Mouse (Mus musculus): Measurements from ENCODE around the gene Mrgpra2b. TPM values are rescaled to one million over a fixed set of nuclear protein-coding genes. Genes with fewer than 3 reads are reported as not detected.
"Not testable (repeated sequence)": the region's sequence is repeated elsewhere in the genome, so short reads cannot be mapped to it uniquely, and the experiment has no call there.

The Mrgpra2b gene
- polyA plus RNA-seq (2012; rRNA removed): 0.05 and 0.06 TPM in 2 replicates
- not detected in 2 replicates for polyA plus RNA-seq (2014; fragmentation: Nextera tagmentation; extraction: Ambion mirVana)

GRCm38 (mm10) chr7:47528762-47529161, at the start of gene Mrgpra2b:
Gene Mrgpra2b (minus strand): TSS chr7:47528862.
- Histone ChIP-seq H3K36me3 (ENCODE audit: control insufficient read depth, insufficient read depth, low read length) (no peaks in the 10 kb centered on the region), H3K27ac (replicated peaks; ENCODE audit: low read depth, low read length) (no peak within 1 kb of the TSS), H3K9me3 (ENCODE audit: control insufficient read depth, low read length) (no peaks in the 10 kb centered on the region; the same call in 1 of the 2 replicates), H3K4me1 (ENCODE audit: control insufficient read depth, insufficient read depth, low read length) (no peaks in the 10 kb centered on the region), H3K9ac (ENCODE audit: low read depth, low read length, severe bottlenecking) (no peak within 1 kb of the TSS), H3K27me3 (ENCODE audit: control insufficient read depth, insufficient read depth, low read length) (no peaks in the 10 kb centered on the region), H3K4me2 (replicated peaks; ENCODE audit: low read depth, low read length, severe bottlenecking) (no peak within 1 kb of the TSS), H3K4me3 (replicated peaks; ENCODE audit: low read length) (no peak within 1 kb of the TSS)
- ATAC-seq (ENCODE audit: low FRiP score, low read depth) (no peak), DNase-seq (ENCODE audit: low spot score) (no peak)
- no peak for TF ChIP-seq POLR2A (IDR thresholded peaks at IDR 0.05; ENCODE audit: borderline replicate concordance, extremely low read depth, insufficient read depth, insufficient read length)

DNA sequence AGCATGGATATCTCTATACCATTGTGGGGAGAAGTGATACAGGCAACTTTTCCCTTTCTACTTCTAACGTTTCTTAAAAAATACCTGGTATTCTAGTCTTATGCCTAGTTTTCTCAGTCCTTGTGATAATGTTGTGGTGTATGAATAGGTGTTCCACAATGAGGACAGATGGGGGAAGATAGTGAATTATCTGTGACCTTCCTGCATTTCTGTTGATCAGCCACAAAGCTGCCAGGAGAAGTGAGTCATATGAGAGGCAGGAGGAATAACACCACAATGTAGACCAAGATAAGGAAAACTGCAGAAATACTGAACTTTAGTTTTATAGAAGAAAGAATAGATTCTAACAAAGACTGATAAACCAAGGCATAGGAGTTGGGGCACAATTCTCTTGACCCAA, 12.3 kb downstream of the Mrgpra2b start:
- TF ChIP-seq POLR2A (IDR thresholded peaks at IDR 0.05; ENCODE audit: borderline replicate concordance, extremely low read depth, insufficient read depth, insufficient read length): no peak

DNA sequence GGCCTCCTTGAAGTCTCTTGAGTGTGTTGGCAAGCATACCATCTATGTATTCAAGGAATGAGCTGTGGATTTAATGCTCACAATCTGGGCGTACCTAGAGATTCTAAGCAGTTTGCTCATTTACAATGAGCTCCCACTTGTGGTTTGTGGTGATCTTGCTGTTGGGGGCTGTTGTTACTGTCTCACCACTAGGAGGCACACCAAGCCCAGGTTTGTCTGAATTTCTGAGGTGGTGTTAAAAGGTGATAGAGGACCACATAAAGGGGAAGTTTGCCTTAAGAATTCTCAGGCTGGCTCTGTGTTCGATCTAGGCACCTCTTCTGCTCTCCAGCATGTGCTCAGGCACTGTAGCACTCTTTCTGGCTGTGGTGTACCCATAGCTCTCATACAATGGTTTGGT, 13.6 kb downstream of the Mrgpra2b start:
- Histone ChIP-seq H3K36me3 (ENCODE audit: control insufficient read depth, insufficient read depth, low read length) (no peaks in the 10 kb centered on the region), H3K4me2 (replicated peaks; ENCODE audit: low read depth, low read length, severe bottlenecking) (no peak overlapping the region), H3K4me3 (replicated peaks; ENCODE audit: low read length) (no peak overlapping the region), H3K27me3 (ENCODE audit: control insufficient read depth, insufficient read depth, low read length) (no peaks in the 10 kb centered on the region), H3K27ac (replicated peaks; ENCODE audit: low read depth, low read length) (no peak overlapping the region), H3K9me3 (ENCODE audit: control insufficient read depth, low read length) (peaks cover 19% of the 10 kb centered on the region; the same call in 1 of the 2 replicates), H3K9ac (ENCODE audit: low read depth, low read length, severe bottlenecking) (no peak overlapping the region), H3K4me1 (ENCODE audit: control insufficient read depth, insufficient read depth, low read length) (no peaks in the 10 kb centered on the region)
- 81% methylated on average over 2 of the region's 2 CpGs for WGBS
- no peak for DNase-seq (ENCODE audit: low spot score)
- ATAC-seq (ENCODE audit: low FRiP score, low read depth): no peak
- TF ChIP-seq POLR2A (IDR thresholded peaks at IDR 0.05; ENCODE audit: borderline replicate concordance, extremely low read depth, insufficient read depth, insufficient read length): no peak

More for the DNA sequence above, 12.3 kb downstream of the Mrgpra2b start:
- no peak for ATAC-seq (ENCODE audit: low FRiP score, low read depth)
- DNase-seq (ENCODE audit: low spot score): no peak
- Histone ChIP-seq H3K4me1 (ENCODE audit: control insufficient read depth, insufficient read depth, low read length) (no peaks in the 10 kb centered on the region), H3K9ac (ENCODE audit: low read depth, low read length, severe bottlenecking) (no peak overlapping the region), H3K27ac (replicated peaks; ENCODE audit: low read depth, low read length) (no peak overlapping the region), H3K4me2 (replicated peaks; ENCODE audit: low read depth, low read length, severe bottlenecking) (no peak overlapping the region), H3K4me3 (replicated peaks; ENCODE audit: low read length) (no peak overlapping the region), H3K27me3 (ENCODE audit: control insufficient read depth, insufficient read depth, low read length) (no peaks in the 10 kb centered on the region), H3K36me3 (ENCODE audit: control insufficient read depth, insufficient read depth, low read length) (no peaks in the 10 kb centered on the region), H3K9me3 (ENCODE audit: control insufficient read depth, low read length) (peaks cover 19% of the 10 kb centered on the region; the same call in 1 of the 2 replicates)
- 67% methylated on average over 1 of the region's 1 CpGs for WGBS

GRCm38 (mm10) chr7:47502953-47503352, 25.7 kb downstream of the Mrgpra2b start:
- H3K9me3 ChIP-seq (ENCODE audit: control insufficient read depth, low read length): 0 out of 2 replicates have a peak, but pooled peaks cover 5% of the 10 kb centered on the region
- 79% methylated on average over 4 of the region's 4 CpGs for WGBS
- no peak for TF ChIP-seq POLR2A (IDR thresholded peaks at IDR 0.05; ENCODE audit: borderline replicate concordance, extremely low read depth, insufficient read depth, insufficient read length)

GRCm38 (mm10) chr7:47491266-47491665, 37.4 kb downstream of the Mrgpra2b start:
- DNase-seq (ENCODE audit: low spot score); H3K27ac ChIP-seq (replicated peaks; ENCODE audit: low read depth, low read length); ATAC-seq (ENCODE audit: low FRiP score, low read depth); H3K27me3 ChIP-seq (ENCODE audit: control insufficient read depth, insufficient read depth, low read length); H3K4me1 ChIP-seq (ENCODE audit: control insufficient read depth, insufficient read depth, low read length); H3K36me3 ChIP-seq (ENCODE audit: control insufficient read depth, insufficient read depth, low read length); H3K9me3 ChIP-seq (ENCODE audit: control insufficient read depth, low read length); H3K4me2 ChIP-seq (replicated peaks; ENCODE audit: low read depth, low read length, severe bottlenecking); H3K4me3 ChIP-seq (replicated peaks; ENCODE audit: low read length); H3K9ac ChIP-seq (ENCODE audit: low read depth, low read length, severe bottlenecking): not testable (repeated sequence)

More at GRCm38 (mm10) chr7:47502953-47503352, 25.7 kb downstream of the Mrgpra2b start:
- H3K27me3 ChIP-seq (ENCODE audit: control insufficient read depth, insufficient read depth, low read length): no peaks in the 10 kb centered on the region
- no peak overlapping the region for H3K27ac ChIP-seq (replicated peaks; ENCODE audit: low read depth, low read length)
- no peak overlapping the region for H3K4me3 ChIP-seq (replicated peaks; ENCODE audit: low read length)
- no peaks in the 10 kb centered on the region for H3K36me3 ChIP-seq (ENCODE audit: control insufficient read depth, insufficient read depth, low read length)
- ATAC-seq (ENCODE audit: low FRiP score, low read depth) (no peak), DNase-seq (ENCODE audit: low spot score) (no peak)
- H3K4me2 ChIP-seq (replicated peaks; ENCODE audit: low read depth, low read length, severe bottlenecking): no peak overlapping the region
- no peak overlapping the region for H3K9ac ChIP-seq (ENCODE audit: low read depth, low read length, severe bottlenecking)
- no peaks in the 10 kb centered on the region for H3K4me1 ChIP-seq (ENCODE audit: control insufficient read depth, insufficient read depth, low read length)

- H3K9me3 ChIP-seq (ENCODE audit: control insufficient read depth, low read length); H3K27ac ChIP-seq (replicated peaks; ENCODE audit: low read depth, low read length); H3K36me3 ChIP-seq (ENCODE audit: control insufficient read depth, insufficient read depth, low read length); H3K4me2 ChIP-seq (replicated peaks; ENCODE audit: low read depth, low read length, severe bottlenecking); H3K27me3 ChIP-seq (ENCODE audit: control insufficient read depth, insufficient read depth, low read length); ATAC-seq (ENCODE audit: low FRiP score, low read depth); H3K4me3 ChIP-seq (replicated peaks; ENCODE audit: low read length); H3K9ac ChIP-seq (ENCODE audit: low read depth, low read length, severe bottlenecking); H3K4me1 ChIP-seq (ENCODE audit: control insufficient read depth, insufficient read depth, low read length); DNase-seq (ENCODE audit: low spot score): not testable (repeated sequence)
- no CpG with 5 or more reads among the region's 1 CpGs for WGBS
Measured at GRCm38 (mm10) chr7:47489438-47489837, 39.2 kb downstream of the Mrgpra2b start.

DNA sequence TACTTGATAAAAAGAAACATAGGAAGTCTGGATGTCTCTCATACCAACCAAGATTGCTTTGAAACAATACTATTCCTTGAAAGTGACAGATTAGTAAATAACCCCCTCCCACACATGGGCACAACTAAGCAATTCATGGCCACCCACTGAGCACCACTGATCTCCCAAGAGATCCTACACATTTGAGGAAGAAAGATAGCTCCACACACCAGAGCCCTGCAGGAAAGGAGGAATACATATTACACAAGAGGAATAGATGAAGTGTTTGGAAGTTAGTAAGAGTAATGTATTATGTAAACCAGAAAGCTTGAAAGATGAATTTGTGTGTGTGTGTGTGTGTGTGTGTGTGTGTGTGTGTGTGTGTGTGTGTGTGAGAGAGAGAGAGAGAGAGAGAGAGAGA, 45.5 kb downstream of the Mrgpra2b start:
- not testable (repeated sequence) for H3K27me3 ChIP-seq (ENCODE audit: control insufficient read depth, insufficient read depth, low read length); ATAC-seq (ENCODE audit: low FRiP score, low read depth); H3K9me3 ChIP-seq (ENCODE audit: control insufficient read depth, low read length); H3K4me2 ChIP-seq (replicated peaks; ENCODE audit: low read depth, low read length, severe bottlenecking); H3K9ac ChIP-seq (ENCODE audit: low read depth, low read length, severe bottlenecking); H3K36me3 ChIP-seq (ENCODE audit: control insufficient read depth, insufficient read depth, low read length); H3K4me1 ChIP-seq (ENCODE audit: control insufficient read depth, insufficient read depth, low read length); DNase-seq (ENCODE audit: low spot score); H3K4me3 ChIP-seq (replicated peaks; ENCODE audit: low read length); H3K27ac ChIP-seq (replicated peaks; ENCODE audit: low read depth, low read length)

GRCm38 (mm10) chr7:47473904-47474303, 54.8 kb downstream of the Mrgpra2b start:
- 26% methylated on average over 1 of the region's 3 CpGs for WGBS
- not testable (repeated sequence) for H3K9ac ChIP-seq (ENCODE audit: low read depth, low read length, severe bottlenecking); H3K27me3 ChIP-seq (ENCODE audit: control insufficient read depth, insufficient read depth, low read length); ATAC-seq (ENCODE audit: low FRiP score, low read depth); H3K4me3 ChIP-seq (replicated peaks; ENCODE audit: low read length); H3K36me3 ChIP-seq (ENCODE audit: control insufficient read depth, insufficient read depth, low read length); DNase-seq (ENCODE audit: low spot score); H3K27ac ChIP-seq (replicated peaks; ENCODE audit: low read depth, low read length); H3K4me2 ChIP-seq (replicated peaks; ENCODE audit: low read depth, low read length, severe bottlenecking); H3K9me3 ChIP-seq (ENCODE audit: control insufficient read depth, low read length); H3K4me1 ChIP-seq (ENCODE audit: control insufficient read depth, insufficient read depth, low read length)
